Mouse (Mus musculus): ENCODE results near the gene Actrt2. TPM values are rescaled to one million over a fixed set of nuclear protein-coding genes. Genes with fewer than 3 reads are reported as not detected.

Gene Actrt2
- polyA plus RNA-seq, 1 experiment = not detected

GRCm38 (mm10) chr4:154635241-154636052 lies 32.2 kb downstream of the Actrt2 start:
- TF ChIP-seq GATA1 (IDR thresholded peaks at IDR 0.05; ENCODE audit: low read length) = no peak

DNA sequence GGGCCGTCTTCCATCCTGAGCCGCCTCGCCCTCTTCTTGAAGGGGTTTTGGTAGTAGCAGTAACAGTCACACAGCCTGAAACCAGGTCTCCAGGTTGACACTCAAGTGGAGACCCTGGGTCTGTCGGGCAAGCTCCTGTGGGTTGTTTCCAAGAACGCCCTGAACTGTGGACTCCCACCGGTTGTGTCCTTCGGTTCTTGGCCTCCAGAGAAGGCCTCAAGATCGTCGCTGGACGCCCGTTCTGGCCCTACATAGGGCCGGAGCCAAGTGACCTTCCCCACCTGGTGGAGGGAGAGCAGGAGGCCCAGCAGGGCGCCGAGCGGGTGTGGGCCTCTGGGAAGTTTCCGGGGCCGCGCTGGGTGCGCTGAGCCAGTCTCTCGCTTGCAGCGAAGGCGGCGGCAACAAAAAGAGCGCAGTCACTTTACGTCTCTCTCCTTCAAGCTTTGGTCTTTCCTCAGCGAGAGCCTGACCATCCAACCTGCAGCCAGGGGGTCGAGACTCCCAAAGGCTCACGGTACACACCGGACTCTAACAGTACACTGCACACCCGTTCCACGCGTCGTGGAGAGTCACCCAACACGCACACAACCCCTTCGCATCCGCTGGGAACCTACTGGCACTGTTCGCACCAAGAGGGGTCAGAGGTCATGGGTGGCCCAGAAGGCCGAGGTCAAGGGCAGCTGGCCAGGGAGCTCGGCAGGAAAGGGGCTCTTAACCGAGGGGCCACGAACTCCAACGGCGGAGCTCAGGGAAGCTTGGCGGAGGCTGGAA lies 33.0 kb downstream of the Actrt2 start:
- TF ChIP-seq GATA1 (IDR thresholded peaks at IDR 0.05; ENCODE audit: low read length) = no peak

DNA sequence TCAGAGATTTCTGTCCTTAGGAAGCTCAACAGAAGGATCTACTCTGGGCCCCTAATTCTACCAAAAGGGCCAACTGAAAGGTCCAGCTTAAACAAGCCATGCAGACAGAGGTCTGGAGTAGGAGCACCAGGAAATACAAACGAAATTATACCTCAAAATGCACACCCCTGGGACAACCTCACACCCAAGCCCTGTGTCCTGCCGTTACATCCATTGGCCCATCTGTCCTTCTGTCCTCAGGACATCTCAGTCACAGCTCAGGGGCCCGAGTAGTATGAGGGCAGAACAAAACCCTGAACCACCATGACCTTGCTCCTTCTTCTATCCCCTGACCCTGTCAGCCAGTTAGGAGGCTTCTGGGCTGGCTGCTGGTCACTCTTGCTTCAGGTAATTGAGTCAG lies 33.7 kb downstream of the Actrt2 start:
- TF ChIP-seq GATA1 (IDR thresholded peaks at IDR 0.05; ENCODE audit: low read length) = no peak

DNA sequence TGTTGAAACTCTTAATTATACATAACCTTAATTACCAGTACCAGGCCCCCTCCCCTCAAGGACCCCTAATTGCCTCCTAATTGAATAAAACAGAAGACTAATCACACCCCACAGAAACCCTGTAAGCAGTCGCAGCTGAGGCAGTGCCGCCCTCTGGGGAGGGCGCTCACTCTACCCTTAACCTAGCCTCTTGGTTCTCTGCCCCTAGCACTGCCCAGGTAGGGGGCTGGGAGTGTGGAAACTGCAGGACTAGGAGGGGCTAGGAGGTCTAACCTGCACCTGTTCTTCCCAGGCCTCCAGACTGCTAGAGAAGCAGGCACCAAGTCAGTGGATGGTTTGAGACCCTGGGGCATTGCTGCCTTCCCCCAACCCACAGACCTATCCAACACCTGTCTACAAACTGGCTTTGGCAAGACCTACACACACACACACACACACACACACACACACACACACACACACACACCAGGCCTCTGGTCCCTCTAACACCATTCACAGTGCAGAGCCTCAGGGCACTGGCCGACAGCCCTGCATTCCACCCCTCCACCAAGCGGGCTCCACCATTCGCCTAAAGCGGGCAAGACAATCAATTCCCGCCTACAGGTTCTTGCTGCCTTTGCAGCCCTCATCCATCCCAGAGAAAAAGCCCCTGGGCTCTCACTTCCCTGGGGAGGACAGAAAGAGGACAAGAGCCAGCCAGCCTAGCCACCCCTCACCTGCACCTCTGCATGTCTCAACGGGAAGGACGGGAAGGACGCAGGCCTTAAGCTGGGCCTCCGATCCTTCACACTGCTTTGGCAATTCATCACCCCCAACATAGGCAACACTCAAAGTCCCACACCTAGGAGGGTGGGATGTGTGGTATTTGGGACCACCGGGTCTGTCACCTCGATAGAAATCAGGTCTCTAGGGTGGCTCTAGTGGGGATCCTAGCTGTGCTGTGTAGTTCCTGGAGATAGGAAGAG lies 34.6 kb downstream of the Actrt2 start:
- no peak for TF ChIP-seq GATA1 (IDR thresholded peaks at IDR 0.05; ENCODE audit: low read length)

DNA sequence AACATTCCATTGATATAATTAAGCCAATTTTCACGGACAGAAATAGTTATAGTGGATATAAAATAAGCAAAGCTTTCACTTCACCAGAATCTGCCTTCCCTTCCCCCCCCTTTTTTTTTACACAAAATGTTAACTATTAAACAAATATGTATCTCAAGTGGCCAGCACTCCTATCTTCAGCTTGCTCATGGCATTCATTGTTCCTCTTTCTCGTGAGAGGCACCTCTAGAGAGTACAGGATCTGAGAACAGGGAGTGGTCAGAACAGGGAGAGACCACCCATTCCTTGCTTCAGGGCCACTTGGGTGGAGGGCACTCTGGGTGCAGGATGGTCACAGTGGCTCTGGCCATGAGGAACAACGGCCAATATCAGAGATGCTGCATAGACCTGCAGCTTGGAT lies 36.9 kb downstream of the Actrt2 start:
- no peak for TF ChIP-seq GATA1 (IDR thresholded peaks at IDR 0.05; ENCODE audit: low read length)

DNA sequence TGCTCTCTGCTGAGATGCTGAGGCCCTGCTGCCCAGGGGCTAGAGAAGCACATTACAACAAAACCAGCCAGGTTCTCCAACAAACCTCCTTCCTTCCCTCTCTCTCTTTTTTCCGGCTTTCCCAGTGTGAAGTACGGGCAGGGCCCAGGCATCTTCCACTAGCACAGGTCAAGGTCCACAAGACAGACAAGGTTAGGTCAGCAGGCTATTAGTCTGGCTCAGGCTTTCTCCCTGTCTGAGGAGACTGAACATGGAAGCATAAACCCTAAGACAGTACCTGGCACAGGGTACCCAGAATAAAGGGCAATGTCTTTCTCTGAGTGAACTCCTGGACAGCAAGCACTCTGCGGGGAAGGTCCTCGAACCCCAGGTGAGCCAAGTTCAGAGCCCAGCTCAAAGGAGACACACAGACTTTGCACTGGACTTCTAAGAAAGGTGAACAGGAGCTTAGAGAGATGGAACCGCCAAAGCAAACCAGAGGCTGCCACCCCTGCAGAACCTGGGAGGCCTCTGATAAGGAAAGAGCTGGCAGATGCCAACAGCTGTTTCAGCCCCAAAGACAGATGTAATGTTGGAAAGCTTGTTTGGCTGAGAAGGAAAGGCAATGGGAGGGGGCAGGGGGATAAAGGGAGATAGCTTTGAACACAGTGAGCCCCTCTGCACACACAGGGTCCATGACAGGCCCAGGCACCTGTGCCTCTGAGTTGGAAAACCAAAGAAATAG lies 40.1 kb downstream of the Actrt2 start:
- no peak for TF ChIP-seq GATA1 (IDR thresholded peaks at IDR 0.05; ENCODE audit: low read length)

- no peak for TF ChIP-seq GATA1 (IDR thresholded peaks at IDR 0.05; ENCODE audit: low read length)
Observed at GRCm38 (mm10) chr4:154626282-154626681, 41.4 kb downstream of the Actrt2 start.

- no peak for TF ChIP-seq GATA1 (IDR thresholded peaks at IDR 0.05; ENCODE audit: low read length)
Observed at GRCm38 (mm10) chr4:154625710-154626109, 42.0 kb downstream of the Actrt2 start.

GRCm38 (mm10) chr4:154623241-154623640 lies 44.4 kb downstream of the Actrt2 start:
- TF ChIP-seq GATA1 (IDR thresholded peaks at IDR 0.05; ENCODE audit: low read length) = no peak

DNA sequence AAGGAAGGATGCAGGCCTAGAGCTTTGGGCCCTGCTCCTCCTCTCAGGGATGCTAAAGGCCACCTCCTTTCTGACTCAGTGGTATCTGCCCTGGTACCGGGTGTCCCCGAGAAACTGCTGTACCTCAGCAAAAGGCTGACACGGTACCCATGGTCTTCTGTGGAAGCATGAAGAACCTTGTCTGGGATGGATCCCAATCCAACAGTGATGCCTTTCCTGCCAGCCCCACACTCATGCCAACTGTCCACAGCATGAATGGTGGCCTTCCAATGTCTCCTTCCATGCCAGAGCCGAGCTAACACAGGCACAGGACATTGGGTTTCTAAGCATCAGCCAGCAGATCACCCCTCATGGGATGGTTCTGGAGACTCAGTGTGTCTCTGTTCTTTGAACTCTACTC lies 45.1 kb downstream of the Actrt2 start:
- TF ChIP-seq GATA1 (IDR thresholded peaks at IDR 0.05; ENCODE audit: low read length) = no peak

Other genes with a start within 250 kb of the Actrt2 start
- gene Prdm16, start 31.0 kb downstream of the Actrt2 start, polyA plus RNA-seq (2012) = not detected in 2 replicates
- gene Ttc34, start 169.6 kb upstream of the Actrt2 start, polyA plus RNA-seq (2012) = 0.01 TPM in 1 of 2 replicates, not detected in the other
- 0.05 and 0.10 TPM in 2 replicates for gene Mmel1, start 201.7 kb upstream of the Actrt2 start, polyA plus RNA-seq (2012)
- gene Fam213b, start 231.3 kb upstream of the Actrt2 start, polyA plus RNA-seq (2012) = not detected in 2 replicates

Data from G1E-ER4 (cell line).